Comparison of ENCODE assay signal across 8 mouse cellular contexts in genomic region chr2:125724546-125725114, GRCm38 (mm10). TPM values are rescaled to one million over a fixed set of nuclear protein-coding genes. Genes with fewer than 3 reads are reported as not detected.
A peak's percentile ranks its signal among the peaks of the same experiment; 100 is the strongest.
DNase-seq lines count a peak whose midpoint lies in the region; ATAC-seq and TF ChIP-seq lines count a peak whose summit lies in the region.

No protein-coding gene starts in this region.

- no peaks in the 10 kb centered on the region for H3K9me3 ChIP-seq in ES-Bruce4 (replicated peaks; ENCODE audit: control insufficient read depth, insufficient read depth, low read length, poor library complexity, severe bottlenecking)
- no peaks in the 10 kb centered on the region for H3K9me3 ChIP-seq in embryonic facial prominence, embryonic 13.5 days
- no peaks in the 10 kb centered on the region for H3K9me3 ChIP-seq in intestine, embryonic 16.5 days (ENCODE audit: control insufficient read depth, low read length)

- 2% methylated on average over 16 of the region's 16 CpGs for WGBS in embryonic facial prominence, embryonic 13.5 days
- 3% methylated on average over 16 of the region's 16 CpGs for WGBS in intestine, embryonic 16.5 days

- peak; percentile 72 for DNase-seq in thymus, postnatal 0 days (ENCODE audit: low spot score)
- no peak for DNase-seq in left cerebral cortex, adult 9 months (ENCODE audit: low spot score in 2 of 2)
- no peak for DNase-seq in left cerebral cortex, adult 8-10 months (ENCODE audit: low spot score in 2 of 2)

- no peak for TF ChIP-seq CTCF in C2C12 (IDR thresholded peaks at IDR 0.05; ENCODE audit: control insufficient read depth, insufficient read depth, insufficient read length)
- no peak for TF ChIP-seq CTCF in ES-Bruce4 (IDR thresholded peaks at IDR 0.05; ENCODE audit: low read depth, low read length)

- peak overlapping the region; percentile 30 for H3ac ChIP-seq in C2C12 (ENCODE audit: control insufficient read depth, insufficient read length, low read depth)

- no peaks in the 10 kb centered on the region for H3K79me3 ChIP-seq in C2C12 (ENCODE audit: low read depth)

- H3K4me3 ChIP-seq in C2C12 (ENCODE audit: insufficient read depth, poor library complexity, severe bottlenecking) = no peak overlapping the region
- no peak overlapping the region for H3K4me3 ChIP-seq in ES-Bruce4 (ENCODE audit: low read depth, low read length)
- peak overlapping the region; percentile 52 for H3K4me3 ChIP-seq in embryonic facial prominence, embryonic 13.5 days
- H3K4me3 ChIP-seq in intestine, embryonic 16.5 days (ENCODE audit: low read length) = peak overlapping the region; percentile 55

- H3K27me3 ChIP-seq in C2C12 (ENCODE audit: control insufficient read depth, insufficient read depth, insufficient read length) (no peaks in the 10 kb centered on the region), ES-Bruce4 (ENCODE audit: control insufficient read depth, insufficient read depth, low read length, poor library complexity, severe bottlenecking) (peaks cover 5% of the 10 kb centered on the region; the same call in 1 of the 2 replicates)
- peaks cover 61% of the 10 kb centered on the region for H3K27me3 ChIP-seq in embryonic facial prominence, embryonic 13.5 days
- H3K27me3 ChIP-seq in intestine, embryonic 16.5 days (replicated peaks; ENCODE audit: control insufficient read depth, insufficient read depth, low read length) = peaks cover 15% of the 10 kb centered on the region

- no peak for ATAC-seq in embryonic facial prominence, embryonic 13.5 days (ENCODE audit: insufficient number of reproducible peaks, insufficient read depth, low FRiP score, low TSS enrichment, low read depth)
- peak; percentile 60 for ATAC-seq in intestine, embryonic 16.5 days
- 0 out of 2 replicates have a peak, but pooled peaks have one; percentile 15 for ATAC-seq in megakaryocyte progenitor cell, adult 5-6 weeks (replicated peaks; ENCODE audit: poor library complexity)

- no peak overlapping the region for H3K9ac ChIP-seq in ES-Bruce4 (ENCODE audit: low read depth, poor library complexity, severe bottlenecking)
- H3K9ac ChIP-seq in embryonic facial prominence, embryonic 13.5 days = peak overlapping the region; percentile 12; the same call in 1 of the 2 replicates
- H3K9ac ChIP-seq in intestine, embryonic 16.5 days (ENCODE audit: low read depth, low read length) = peak overlapping the region; percentile 23; the same call in 1 of the 2 replicates

- H3K36me3 ChIP-seq in C2C12 (ENCODE audit: control insufficient read depth, insufficient read depth) = no peaks in the 10 kb centered on the region
- H3K36me3 ChIP-seq in ES-Bruce4 (ENCODE audit: control insufficient read depth, insufficient read depth, low read length, poor library complexity, severe bottlenecking) = no peaks in the 10 kb centered on the region
- no peaks in the 10 kb centered on the region for H3K36me3 ChIP-seq in embryonic facial prominence, embryonic 13.5 days
- H3K36me3 ChIP-seq in intestine, embryonic 16.5 days (ENCODE audit: control insufficient read depth, insufficient read depth, low read length) = no peaks in the 10 kb centered on the region

- H3K4me1 ChIP-seq in ES-Bruce4 (ENCODE audit: control insufficient read depth, insufficient read depth, low read length) = no peaks in the 10 kb centered on the region
- H3K4me1 ChIP-seq in embryonic facial prominence, embryonic 13.5 days = peaks cover 16% of the 10 kb centered on the region
- peaks cover 11% of the 10 kb centered on the region; the same call in 1 of the 2 replicates for H3K4me1 ChIP-seq in intestine, embryonic 16.5 days (ENCODE audit: control insufficient read depth, insufficient read depth, low read length)

- peak overlapping the region; percentile 97 for H3K4me2 ChIP-seq in embryonic facial prominence, embryonic 13.5 days
- peak overlapping the region; percentile 98 for H3K4me2 ChIP-seq in intestine, embryonic 16.5 days (ENCODE audit: low read depth, low read length)

- no peak for TF ChIP-seq POLR2A in ES-Bruce4 (IDR thresholded peaks at IDR 0.05; ENCODE audit: insufficient read depth, low read length)

- no peaks in the 10 kb centered on the region for H3K79me2 ChIP-seq in C2C12 (ENCODE audit: control insufficient read depth, insufficient read depth)

- no peak overlapping the region for H3K27ac ChIP-seq in ES-Bruce4 (ENCODE audit: insufficient read depth, low read length)
- H3K27ac ChIP-seq in embryonic facial prominence, embryonic 13.5 days = no peak overlapping the region
- no peak overlapping the region for H3K27ac ChIP-seq in intestine, embryonic 16.5 days (ENCODE audit: low read length)

- 0 out of 2 replicates have a peak, but pooled peaks have one; percentile 16 for TF ChIP-seq EP300 in ES-Bruce4 (IDR thresholded peaks at IDR 0.05; ENCODE audit: insufficient read depth, low read depth, low read length)

TF ChIP-seq in C2C12, 6 proteins besides CTCF, POLR2A, EP300 and RAD21:
- TF ChIP-seq MAX (IDR thresholded peaks at IDR 0.05) (no peak), USF1 (IDR thresholded peaks at IDR 0.05; ENCODE audit: low read depth) (no peak), MYOG (IDR thresholded peaks at IDR 0.05; ENCODE audit: control insufficient read depth, extremely low read depth, insufficient read length) (no peak), CEBPB (IDR thresholded peaks at IDR 0.05; ENCODE audit: low read depth) (no peak), FOSL1 (IDR thresholded peaks at IDR 0.05; ENCODE audit: insufficient read depth, low read length, poor library complexity, severe bottlenecking) (no peak), MYOD1 (IDR thresholded peaks at IDR 0.05; ENCODE audit: control insufficient read depth, insufficient read length, low read depth) (no peak)

RNA-seq across cellular contexts. Expression of gene Shc4, which starts 0.7 kb away (rescaled TPM):
- polyA plus RNA-seq in C2C12 (2012; fragmentation: generic; extraction: Trizol) (0.34 TPM), ES-Bruce4 (2011; ENCODE audit: insufficient read depth, insufficient read length, low read depth, missing spikeins) (0.32 and 0.42 TPM in 2 replicates)
- polyA plus RNA-seq in embryonic facial prominence, embryonic 13.5 days (2015; fragmentation: Nextera tagmentation; extraction: Ambion mirVana) = 1.5 and 2.0 TPM in 2 replicates
- 1.7 and 1.8 TPM in 2 replicates for polyA plus RNA-seq in intestine, embryonic 16.5 days (2015; fragmentation: Nextera tagmentation; extraction: Ambion mirVana)
- total RNA-seq in megakaryocyte progenitor cell, adult 5-6 weeks (2015) = 0.52 and 0.64 TPM in 2 replicates
- 0.12 and 0.74 TPM in 2 replicates for total RNA-seq in megakaryocyte progenitor cell, adult 5-6 weeks (2017)
- 0.41 and 0.81 TPM in 2 replicates for polyA plus RNA-seq in thymus, postnatal 0 days (2015; fragmentation: Nextera tagmentation; extraction: Ambion mirVana)
- 1 to 10 TPM; 4.5 to 5.7 (median 5.4) TPM for total RNA-seq in left cerebral cortex, adult 8-10 months (2022)

RNA-seq across cellular contexts. Expression of gene Eid1, which starts 51.7 kb away (rescaled TPM):
- polyA plus RNA-seq in C2C12 (2012; fragmentation: generic; extraction: Trizol) = 16.5 TPM
- polyA plus RNA-seq in ES-Bruce4 (2011; ENCODE audit: insufficient read depth, insufficient read length, low read depth, missing spikeins) = 14.7 and 15.2 TPM in 2 replicates
- 292 and 317 TPM in 2 replicates for polyA plus RNA-seq in embryonic facial prominence, embryonic 13.5 days (2015; fragmentation: Nextera tagmentation; extraction: Ambion mirVana)
- polyA plus RNA-seq in intestine, embryonic 16.5 days (2015; fragmentation: Nextera tagmentation; extraction: Ambion mirVana) = 72.0 and 73.2 TPM in 2 replicates
- 74.1 and 74.9 TPM in 2 replicates for total RNA-seq in megakaryocyte progenitor cell, adult 5-6 weeks (2015)
- 115 and 118 TPM in 2 replicates for total RNA-seq in megakaryocyte progenitor cell, adult 5-6 weeks (2017)
- 89.0 and 97.5 TPM in 2 replicates for polyA plus RNA-seq in thymus, postnatal 0 days (2015; fragmentation: Nextera tagmentation; extraction: Ambion mirVana)
- 100 to 1,000 TPM; 216 to 227 (median 219) TPM for total RNA-seq in left cerebral cortex, adult 8-10 months (2022)

RNA-seq across cellular contexts. Expression of gene Secisbp2l, which starts 58.0 kb away (rescaled TPM):
- 5.7 TPM for polyA plus RNA-seq in C2C12 (2012; fragmentation: generic; extraction: Trizol)
- polyA plus RNA-seq in ES-Bruce4 (2011; ENCODE audit: insufficient read depth, insufficient read length, low read depth, missing spikeins) = 20.8 and 21.4 TPM in 2 replicates
- polyA plus RNA-seq in embryonic facial prominence, embryonic 13.5 days (2015; fragmentation: Nextera tagmentation; extraction: Ambion mirVana) = 21.5 and 26.0 TPM in 2 replicates
- 11.9 and 12.0 TPM in 2 replicates for polyA plus RNA-seq in intestine, embryonic 16.5 days (2015; fragmentation: Nextera tagmentation; extraction: Ambion mirVana)
- total RNA-seq in megakaryocyte progenitor cell, adult 5-6 weeks (2015) = 11.6 and 12.4 TPM in 2 replicates
- total RNA-seq in megakaryocyte progenitor cell, adult 5-6 weeks (2017) = 12.7 and 16.1 TPM in 2 replicates
- polyA plus RNA-seq in thymus, postnatal 0 days (2015; fragmentation: Nextera tagmentation; extraction: Ambion mirVana) = 14.8 and 16.9 TPM in 2 replicates
- total RNA-seq in left cerebral cortex, adult 8-10 months (2022) = 100 to 1,000 TPM in 2 of 4 experiments, 10 to 100 TPM in 2; 91.3 to 107 (median 97.4) TPM

Comparison
In these comparisons a context has a peak if more than half of its experiments do, and no peak if none do; other contexts are left out.
1. H3K4me3 ChIP-seq: peak in embryonic facial prominence, embryonic 13.5 days (single experiment) and intestine, embryonic 16.5 days (single experiment); none in C2C12 (single experiment) and ES-Bruce4 (single experiment).